Mouse (Mus musculus) small intestine, adult 2 months (tissue): ENCODE measurements at regions not wholly inside any gene's neighbourhood (a gene's known extent, or its start where the extent isn't known, plus 50 kb on each side); places are given as distances from the start of the nearest gene placed in this dataset.

Experiments used
- CTCF ChIP-seq: fragments of 200-500 bp; IDR thresholded peaks from 2 replicates; pipeline ENCODE4 v1.5.1; 2012; ENCODE audit warnings: low read depth, mild to moderate bottlenecking, control low read depth, inconsistent platforms, low read length, moderate library complexity, mixed read lengths; ENCODE audit not compliant: insufficient replicate concordance, insufficient read length; ENCODE audit errors: extremely low read depth
- POLR2A ChIP-seq: fragments of 200-500 bp; IDR thresholded peaks from 2 replicates; pipeline ENCODE4 v1.6.1; 2012; ENCODE audit warnings: low read depth, mild to moderate bottlenecking, control low read depth, inconsistent platforms, low read length, moderate library complexity

DNA sequence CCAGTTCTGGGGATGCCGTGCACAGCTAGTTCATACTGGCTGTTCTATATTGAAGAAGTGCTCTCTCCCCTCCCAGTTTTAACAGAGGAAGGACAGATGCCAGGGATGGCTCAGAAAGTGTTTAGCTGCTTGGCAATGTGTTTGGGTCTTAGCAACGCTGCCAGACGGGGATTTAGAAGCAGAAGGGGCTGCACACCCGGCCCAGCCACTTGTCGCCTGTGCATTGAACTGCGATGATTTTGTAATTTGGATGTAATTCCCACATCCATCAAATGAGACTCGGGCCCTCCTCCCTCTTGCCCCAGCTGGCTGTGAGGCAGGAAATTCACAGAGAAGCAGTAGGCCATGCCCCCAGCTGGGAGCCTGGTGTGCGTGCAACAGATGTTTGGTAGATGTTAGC lies 475.4 kb downstream of the Tbc1d22a start:
- TF ChIP-seq CTCF (no peak), POLR2A (no peak)
